Mouse (Mus musculus) lung, postnatal 25 days (tissue): ENCODE results near the gene 3110001I22Rik.
A peak's percentile ranks its signal among the peaks of the same experiment; 100 is the strongest.
"Not testable (repeated sequence)": the region's sequence is repeated elsewhere in the genome, so short reads cannot be mapped to it uniquely, and the experiment has no call there.

Experiments used
- DNase-seq: peaks from one replicate; pipeline ENCODE4 v3.0.0; 2022; ENCODE audit warnings: low spot score

Gene 3110001I22Rik

GRCm38 (mm10) chr16:13671685-13672385 is at the start of gene 3110001I22Rik, which contains the start of gene Bfar:
3110001I22Rik (plus strand) TSS chr16:13671929.
Bfar (plus strand) TSS chr16:13671858.
- DNase-seq: peak; percentile 92

- DNase-seq: no peak
Observed at GRCm38 (mm10) chr16:13628345-13628744, 43.4 kb upstream of the 3110001I22Rik start.

- DNase-seq: not testable (repeated sequence)
Observed at GRCm38 (mm10) chr16:13638198-13638597, 33.5 kb upstream of the 3110001I22Rik start.

GRCm38 (mm10) chr16:13639508-13639907 is 32.2 kb upstream of the 3110001I22Rik start:
- DNase-seq: no peak

GRCm38 (mm10) chr16:13640064-13640463 is 31.7 kb upstream of the 3110001I22Rik start:
- DNase-seq: no peak

- no peak for DNase-seq
Observed at GRCm38 (mm10) chr16:13644474-13644873, 27.3 kb upstream of the 3110001I22Rik start.

GRCm38 (mm10) chr16:13645930-13646329 is 25.8 kb upstream of the 3110001I22Rik start:
- DNase-seq: no peak

- DNase-seq: no peak
Observed at GRCm38 (mm10) chr16:13658886-13659285, 12.8 kb upstream of the 3110001I22Rik start.

- no peak for DNase-seq
Observed at GRCm38 (mm10) chr16:13660736-13661135, 11.0 kb upstream of the 3110001I22Rik start.

GRCm38 (mm10) chr16:13667878-13668343 is 3.8 kb upstream of the 3110001I22Rik start, which contains the start of gene Parn:
Parn (minus strand) TSS chr16:13668170.
- DNase-seq: peak; percentile 95

- DNase-seq: no peak
Observed at GRCm38 (mm10) chr16:13668402-13669108, 3.2 kb upstream of the 3110001I22Rik start.

- DNase-seq: no peak
Observed at GRCm38 (mm10) chr16:13669282-13669681, 2.4 kb upstream of the 3110001I22Rik start.

- DNase-seq: not testable (repeated sequence)
Observed at GRCm38 (mm10) chr16:13670896-13671295, 833 bp upstream of the 3110001I22Rik start.

GRCm38 (mm10) chr16:13672386-13672898 is 713 bp downstream of the 3110001I22Rik start:
- peak; percentile 82 for DNase-seq

GRCm38 (mm10) chr16:13673114-13673513 is 1.4 kb downstream of the 3110001I22Rik start:
- no peak for DNase-seq

GRCm38 (mm10) chr16:13674511-13674910 is 2.8 kb downstream of the 3110001I22Rik start:
- no peak for DNase-seq

- no peak for DNase-seq
Observed at GRCm38 (mm10) chr16:13678601-13679319, 7.0 kb downstream of the 3110001I22Rik start.

GRCm38 (mm10) chr16:13698998-13699397 is 27.3 kb downstream of the 3110001I22Rik start:
- no peak for DNase-seq

- no peak for DNase-seq
Observed at GRCm38 (mm10) chr16:13702184-13702583, 30.5 kb downstream of the 3110001I22Rik start.

GRCm38 (mm10) chr16:13704676-13705075 is 32.9 kb downstream of the 3110001I22Rik start:
- DNase-seq: no peak

GRCm38 (mm10) chr16:13714910-13715309 is 43.2 kb downstream of the 3110001I22Rik start:
- DNase-seq: no peak
